Mouse (Mus musculus): ENCODE measurements around the gene Mapk13. TPM values are rescaled to one million over a fixed set of nuclear protein-coding genes. Genes with fewer than 3 reads are reported as not detected.
A peak's percentile ranks its signal among the peaks of the same experiment; 100 is the strongest.

Mapk13 gene
- polyA plus RNA-seq, 1 experiment from 2014 or later = 2.3 TPM

DNA sequence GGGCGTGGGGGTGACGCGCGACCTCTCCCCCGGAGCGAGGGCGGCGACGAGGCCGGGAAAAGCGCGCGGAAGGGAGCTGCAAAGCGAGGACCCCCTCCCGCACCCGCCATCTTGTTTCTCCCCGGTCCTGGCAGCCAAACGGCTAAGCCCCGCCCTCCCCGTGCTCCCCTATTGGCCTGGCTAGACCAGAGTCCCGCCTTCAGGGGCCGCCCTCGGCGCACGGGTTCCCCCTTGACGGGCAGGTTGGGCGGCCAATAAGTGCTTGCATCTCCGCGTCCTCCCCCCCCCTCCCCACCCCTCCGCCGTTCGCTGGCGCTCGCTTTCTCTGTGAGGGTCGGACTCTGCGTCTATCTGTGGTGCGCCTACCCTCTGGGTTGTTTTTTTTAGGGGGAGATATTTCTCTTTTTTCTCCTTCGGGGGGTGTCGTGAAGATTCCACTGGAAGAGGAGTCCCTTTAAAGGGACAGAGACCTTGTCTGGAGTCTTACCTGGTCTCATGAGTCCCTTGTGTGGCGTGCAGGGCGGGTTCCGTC, 32.4 kb downstream of the Mapk13 start:
- Histone ChIP-seq H3K4me3 (ENCODE audit: low read depth, low read length) (peak overlapping the region; percentile 97), H3K27ac (ENCODE audit: low read depth, low read length) (peak overlapping the region; percentile 97), H3K27me3 (ENCODE audit: control insufficient read depth, insufficient read depth, low read length) (no peaks in the 10 kb centered on the region), H3K9ac (ENCODE audit: low read length) (peak overlapping the region; percentile 100), H3K36me3 (ENCODE audit: control insufficient read depth, insufficient read depth, low read length) (peaks cover 2% of the 10 kb centered on the region; the same call in 1 of the 2 replicates), H3K4me1 (replicated peaks; ENCODE audit: control insufficient read depth, insufficient read depth, low read length) (peaks cover 12% of the 10 kb centered on the region), H3K9me3 (ENCODE audit: control insufficient read depth, low read length) (no peaks in the 10 kb centered on the region), H3K4me2 (ENCODE audit: low read depth, low read length, severe bottlenecking) (peak overlapping the region; percentile 99)
- DNase-seq (ENCODE audit: low spot score) (peak; percentile 100), ATAC-seq (replicated peaks; ENCODE audit: low FRiP score) (peak; percentile 98)
- WGBS = 0% methylated on average over 31 of the region's 42 CpGs

GRCm38 (mm10) chr17:28802006-28802481, 32.9 kb downstream of the Mapk13 start:
- Histone ChIP-seq H3K27me3 (ENCODE audit: control insufficient read depth, insufficient read depth, low read length) (no peaks in the 10 kb centered on the region), H3K4me1 (replicated peaks; ENCODE audit: control insufficient read depth, insufficient read depth, low read length) (peaks cover 12% of the 10 kb centered on the region), H3K27ac (ENCODE audit: low read depth, low read length) (peak overlapping the region; percentile 31; the same call in 1 of the 2 replicates), H3K36me3 (ENCODE audit: control insufficient read depth, insufficient read depth, low read length) (peaks cover 8% of the 10 kb centered on the region), H3K4me3 (ENCODE audit: low read depth, low read length) (peak overlapping the region; percentile 97), H3K4me2 (ENCODE audit: low read depth, low read length, severe bottlenecking) (peak overlapping the region; percentile 92), H3K9ac (ENCODE audit: low read length) (peak overlapping the region; percentile 83), H3K9me3 (ENCODE audit: control insufficient read depth, low read length) (no peaks in the 10 kb centered on the region)
- ATAC-seq (replicated peaks; ENCODE audit: low FRiP score) (no peak), DNase-seq (ENCODE audit: low spot score) (no peak)
- WGBS = under 1% methylated on average over 18 of the region's 18 CpGs

GRCm38 (mm10) chr17:28803316-28803715, 34.2 kb downstream of the Mapk13 start:
- no peak for ATAC-seq (replicated peaks; ENCODE audit: low FRiP score)
- 85% methylated on average over 1 of the region's 1 CpGs for WGBS

GRCm38 (mm10) chr17:28804973-28805372, 35.9 kb downstream of the Mapk13 start:
- H3K9me3 ChIP-seq (ENCODE audit: control insufficient read depth, low read length) = no peaks in the 10 kb centered on the region
- no peak overlapping the region for H3K27ac ChIP-seq (ENCODE audit: low read depth, low read length)
- H3K4me3 ChIP-seq (ENCODE audit: low read depth, low read length) = no peak overlapping the region
- WGBS = 93% methylated on average over 6 of the region's 6 CpGs
- no peak overlapping the region for H3K4me2 ChIP-seq (ENCODE audit: low read depth, low read length, severe bottlenecking)
- peaks cover 4% of the 10 kb centered on the region; the same call in 1 of the 2 replicates for H3K4me1 ChIP-seq (replicated peaks; ENCODE audit: control insufficient read depth, insufficient read depth, low read length)
- DNase-seq (ENCODE audit: low spot score) (no peak), ATAC-seq (replicated peaks; ENCODE audit: low FRiP score) (no peak)
- no peak overlapping the region for H3K9ac ChIP-seq (ENCODE audit: low read length)
- peaks cover 21% of the 10 kb centered on the region for H3K36me3 ChIP-seq (ENCODE audit: control insufficient read depth, insufficient read depth, low read length)
- H3K27me3 ChIP-seq (ENCODE audit: control insufficient read depth, insufficient read depth, low read length) = no peaks in the 10 kb centered on the region

More at GRCm38 (mm10) chr17:28803316-28803715, 34.2 kb downstream of the Mapk13 start:
- Histone ChIP-seq H3K36me3 (ENCODE audit: control insufficient read depth, insufficient read depth, low read length) (peaks cover 14% of the 10 kb centered on the region), H3K4me1 (replicated peaks; ENCODE audit: control insufficient read depth, insufficient read depth, low read length) (peaks cover 12% of the 10 kb centered on the region), H3K27ac (ENCODE audit: low read depth, low read length) (no peak overlapping the region), H3K9ac (ENCODE audit: low read length) (no peak overlapping the region), H3K4me2 (ENCODE audit: low read depth, low read length, severe bottlenecking) (no peak overlapping the region), H3K9me3 (ENCODE audit: control insufficient read depth, low read length) (no peaks in the 10 kb centered on the region), H3K27me3 (ENCODE audit: control insufficient read depth, insufficient read depth, low read length) (no peaks in the 10 kb centered on the region), H3K4me3 (ENCODE audit: low read depth, low read length) (no peak overlapping the region)
- no peak for DNase-seq (ENCODE audit: low spot score)

- Histone ChIP-seq H3K36me3 (ENCODE audit: control insufficient read depth, insufficient read depth, low read length) (peaks cover 21% of the 10 kb centered on the region), H3K4me3 (ENCODE audit: low read depth, low read length) (no peak overlapping the region)
- WGBS = 97% methylated on average over 19 of the region's 19 CpGs
Observed at GRCm38 (mm10) chr17:28806770-28807169, 37.7 kb downstream of the Mapk13 start.

GRCm38 (mm10) chr17:28808714-28809113, 39.6 kb downstream of the Mapk13 start:
- 97% methylated on average over 8 of the region's 8 CpGs for WGBS
- H3K27ac ChIP-seq (ENCODE audit: low read depth, low read length) = no peak overlapping the region
- H3K4me3 ChIP-seq (ENCODE audit: low read depth, low read length) = no peak overlapping the region
- peaks cover 21% of the 10 kb centered on the region for H3K36me3 ChIP-seq (ENCODE audit: control insufficient read depth, insufficient read depth, low read length)
- H3K4me1 ChIP-seq (replicated peaks; ENCODE audit: control insufficient read depth, insufficient read depth, low read length) = no peaks in the 10 kb centered on the region
- DNase-seq (ENCODE audit: low spot score) (no peak), ATAC-seq (replicated peaks; ENCODE audit: low FRiP score) (no peak)
- H3K4me2 ChIP-seq (ENCODE audit: low read depth, low read length, severe bottlenecking) = no peak overlapping the region
- H3K27me3 ChIP-seq (ENCODE audit: control insufficient read depth, insufficient read depth, low read length) = no peaks in the 10 kb centered on the region
- H3K9ac ChIP-seq (ENCODE audit: low read length) = no peak overlapping the region
- no peaks in the 10 kb centered on the region for H3K9me3 ChIP-seq (ENCODE audit: control insufficient read depth, low read length)

More at GRCm38 (mm10) chr17:28806770-28807169, 37.7 kb downstream of the Mapk13 start:
- 0 out of 2 replicates have a peak, but pooled peaks cover 4% of the 10 kb centered on the region for H3K4me1 ChIP-seq (replicated peaks; ENCODE audit: control insufficient read depth, insufficient read depth, low read length)
- no peaks in the 10 kb centered on the region for H3K27me3 ChIP-seq (ENCODE audit: control insufficient read depth, insufficient read depth, low read length)
- H3K4me2 ChIP-seq (ENCODE audit: low read depth, low read length, severe bottlenecking) = no peak overlapping the region
- no peak overlapping the region for H3K27ac ChIP-seq (ENCODE audit: low read depth, low read length)
- no peak for DNase-seq (ENCODE audit: low spot score)
- H3K9me3 ChIP-seq (ENCODE audit: control insufficient read depth, low read length) = no peaks in the 10 kb centered on the region
- no peak for ATAC-seq (replicated peaks; ENCODE audit: low FRiP score)
- H3K9ac ChIP-seq (ENCODE audit: low read length) = no peak overlapping the region

GRCm38 (mm10) chr17:28809175-28809831, 40.2 kb downstream of the Mapk13 start:
- Histone ChIP-seq H3K4me3 (ENCODE audit: low read depth, low read length) (no peak overlapping the region), H3K36me3 (ENCODE audit: control insufficient read depth, insufficient read depth, low read length) (peaks cover 21% of the 10 kb centered on the region), H3K9me3 (ENCODE audit: control insufficient read depth, low read length) (no peaks in the 10 kb centered on the region), H3K27ac (ENCODE audit: low read depth, low read length) (no peak overlapping the region), H3K4me2 (ENCODE audit: low read depth, low read length, severe bottlenecking) (no peak overlapping the region), H3K9ac (ENCODE audit: low read length) (no peak overlapping the region), H3K27me3 (ENCODE audit: control insufficient read depth, insufficient read depth, low read length) (no peaks in the 10 kb centered on the region), H3K4me1 (replicated peaks; ENCODE audit: control insufficient read depth, insufficient read depth, low read length) (no peaks in the 10 kb centered on the region)
- no peak for ATAC-seq (replicated peaks; ENCODE audit: low FRiP score)
- 93% methylated on average over 10 of the region's 10 CpGs for WGBS
- no peak for DNase-seq (ENCODE audit: low spot score)

DNA sequence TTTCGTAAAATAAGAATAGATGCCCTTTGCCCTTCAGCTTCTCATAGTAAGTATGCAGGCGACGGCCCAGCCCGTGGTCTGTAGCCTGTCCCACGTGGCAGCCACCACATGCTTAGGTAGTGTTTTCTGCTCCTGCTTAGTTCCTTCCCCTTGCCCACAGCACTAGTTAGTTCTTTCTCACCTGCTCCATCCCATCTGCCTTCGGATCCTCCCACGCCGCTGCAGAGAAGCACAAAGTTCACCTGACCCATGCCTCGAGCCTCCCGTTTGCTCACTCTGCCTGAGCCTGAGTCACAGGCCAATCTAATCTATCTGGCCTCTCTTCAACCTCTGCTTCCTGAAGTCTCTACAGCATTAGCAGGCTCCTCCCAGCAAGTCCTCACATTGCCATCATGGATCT, 43.2 kb downstream of the Mapk13 start:
- peaks cover 22% of the 10 kb centered on the region for H3K36me3 ChIP-seq (ENCODE audit: control insufficient read depth, insufficient read depth, low read length)
- no peaks in the 10 kb centered on the region for H3K4me1 ChIP-seq (replicated peaks; ENCODE audit: control insufficient read depth, insufficient read depth, low read length)

More for the DNA sequence above, 43.2 kb downstream of the Mapk13 start:
- DNase-seq (ENCODE audit: low spot score) (no peak), ATAC-seq (replicated peaks; ENCODE audit: low FRiP score) (no peak)
- H3K4me2 ChIP-seq (ENCODE audit: low read depth, low read length, severe bottlenecking) = no peak overlapping the region
- no peak overlapping the region for H3K9ac ChIP-seq (ENCODE audit: low read length)
- no peak overlapping the region for H3K4me3 ChIP-seq (ENCODE audit: low read depth, low read length)
- H3K27me3 ChIP-seq (ENCODE audit: control insufficient read depth, insufficient read depth, low read length) = no peaks in the 10 kb centered on the region
- H3K9me3 ChIP-seq (ENCODE audit: control insufficient read depth, low read length) = no peaks in the 10 kb centered on the region
- WGBS = 95% methylated on average over 10 of the region's 10 CpGs
- H3K27ac ChIP-seq (ENCODE audit: low read depth, low read length) = no peak overlapping the region

Data from forebrain, embryonic 11.5 days (tissue).